Mouse (Mus musculus): ENCODE results near the gene 4930568D16Rik.

4930568D16Rik gene

DNA sequence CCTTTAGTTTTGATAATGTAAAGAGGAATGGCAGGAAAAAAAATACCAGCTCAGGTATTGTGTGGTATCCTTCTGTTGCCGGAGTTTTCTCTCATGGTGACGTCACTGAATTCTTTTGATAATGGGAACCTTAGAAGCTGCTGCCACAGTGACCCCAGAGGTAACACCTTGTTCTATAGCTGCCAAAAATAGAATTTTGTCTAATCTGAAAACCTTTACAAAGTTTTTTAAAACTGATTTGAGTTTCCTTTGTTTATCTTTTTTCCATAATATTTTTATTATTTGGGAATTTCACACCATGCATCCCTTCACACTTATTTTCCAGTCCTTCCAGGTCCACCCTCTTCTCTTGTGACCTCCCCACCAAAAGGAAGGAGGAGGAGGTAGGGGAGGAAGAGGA, at the start of gene 4930568D16Rik:
TSS of gene 4930568D16Rik (minus strand) at position 101 of the 400 bp plus-strand sequence.
- in situ Hi-C loops (cut with MboI, MseI): no loop called here

GRCm38 (mm10) chr2:35417231-35417630, 49.7 kb upstream of the 4930568D16Rik start:
- in situ Hi-C loops (cut with MboI, MseI): no loop called here

DNA sequence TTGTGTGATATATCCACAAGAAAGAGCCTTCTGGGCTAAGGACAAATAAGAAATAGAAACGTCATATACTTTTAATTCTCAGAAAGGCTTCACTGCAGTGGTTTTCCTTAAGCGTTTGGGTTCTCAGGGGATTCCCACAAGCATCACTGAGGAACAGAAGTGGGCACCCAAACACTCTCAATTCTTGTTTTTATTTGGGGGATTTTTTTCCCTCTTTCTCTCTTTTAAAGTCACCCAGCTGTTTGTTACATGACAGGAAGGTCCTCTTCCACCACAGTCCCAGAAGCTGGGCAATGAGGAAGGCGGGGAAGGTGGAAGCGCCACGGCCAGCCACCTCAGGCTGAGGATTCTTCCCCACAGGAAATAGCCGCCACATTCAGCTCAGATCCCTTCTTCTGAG, 48.9 kb upstream of the 4930568D16Rik start:
- in situ Hi-C loops (cut with MboI, MseI): no loop called here

DNA sequence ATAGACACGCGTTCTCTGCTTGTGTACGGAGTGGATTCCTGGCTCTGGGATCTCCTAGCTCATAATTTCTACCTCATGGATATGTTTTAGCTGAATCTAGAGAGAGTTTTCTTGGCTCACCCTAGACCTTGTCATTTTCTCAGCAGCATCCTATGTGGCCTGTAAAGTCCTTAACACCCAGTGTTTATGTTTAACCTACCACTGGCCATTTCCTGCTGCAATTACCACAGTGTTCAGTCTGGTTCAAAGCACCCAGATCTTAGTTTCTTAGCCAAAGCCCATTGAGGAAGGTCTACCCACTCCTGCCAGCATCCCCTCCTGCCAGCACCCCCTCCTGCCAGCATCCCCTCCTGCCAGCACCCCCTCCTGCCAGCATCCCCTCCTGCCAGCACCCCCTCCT, 45.3 kb upstream of the 4930568D16Rik start:
- in situ Hi-C loops (cut with MboI, MseI): loop anchor here (5.0 kb wide), 1 partner anchor 39 kb away; no protein-coding TSS in a partner anchor

- in situ Hi-C loops (cut with MboI, MseI): loop anchor here (5.0 kb wide), 1 partner anchor 40 kb away; no protein-coding TSS in a partner anchor
Observed at GRCm38 (mm10) chr2:35412246-35412645, 44.7 kb upstream of the 4930568D16Rik start.

GRCm38 (mm10) chr2:35411640-35412190, 44.2 kb upstream of the 4930568D16Rik start:
- in situ Hi-C loops (cut with MboI, MseI): loop anchor here (5.0 kb wide), 1 partner anchor 41 kb away; no protein-coding TSS in a partner anchor

DNA sequence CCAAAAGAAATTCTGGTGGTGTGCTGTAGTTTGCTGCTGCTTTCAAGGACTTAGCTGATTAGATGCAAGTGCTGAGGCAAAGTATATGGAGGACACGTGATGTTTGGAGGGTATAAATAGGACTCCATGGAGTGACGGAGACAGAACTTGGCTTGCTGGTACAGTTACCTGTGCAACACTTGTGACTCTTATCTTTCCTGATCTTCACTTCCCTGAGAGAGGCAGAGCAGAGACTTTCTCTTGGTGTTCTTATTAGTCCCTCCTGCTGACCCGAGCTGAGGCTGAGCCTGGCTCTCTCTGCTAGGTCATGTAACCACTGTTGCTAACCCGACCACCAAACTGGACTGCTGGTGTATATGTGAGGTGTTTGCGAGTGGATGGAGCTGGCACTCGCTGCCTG, 41.9 kb upstream of the 4930568D16Rik start:
- in situ Hi-C loops (cut with MboI, MseI): no loop called here

GRCm38 (mm10) chr2:35408409-35409110, 41.0 kb upstream of the 4930568D16Rik start:
- in situ Hi-C loops (cut with MboI, MseI): no loop called here

DNA sequence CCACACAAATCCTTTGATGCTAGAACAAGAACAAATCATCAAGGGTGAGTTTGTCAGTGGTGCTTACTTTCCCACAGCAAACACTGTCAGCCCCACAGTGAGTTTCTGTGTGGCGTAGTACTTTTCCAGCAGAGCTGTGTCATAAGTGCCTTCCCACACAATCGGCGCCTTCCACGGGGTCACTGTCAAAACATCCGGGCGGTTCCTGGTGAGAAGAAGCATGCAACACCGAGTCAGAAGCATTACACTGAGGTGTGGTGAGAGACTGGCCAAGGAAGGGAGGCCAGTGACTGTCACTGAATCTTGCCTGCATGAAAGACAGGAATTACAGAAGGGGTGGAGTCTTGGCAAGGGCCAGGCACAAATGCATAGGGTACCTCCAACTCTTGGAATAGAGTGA, 40.3 kb upstream of the 4930568D16Rik start:
- in situ Hi-C loops (cut with MboI, MseI): no loop called here

GRCm38 (mm10) chr2:35407266-35407665, 39.7 kb upstream of the 4930568D16Rik start:
- in situ Hi-C loops (cut with MboI, MseI): no loop called here

DNA sequence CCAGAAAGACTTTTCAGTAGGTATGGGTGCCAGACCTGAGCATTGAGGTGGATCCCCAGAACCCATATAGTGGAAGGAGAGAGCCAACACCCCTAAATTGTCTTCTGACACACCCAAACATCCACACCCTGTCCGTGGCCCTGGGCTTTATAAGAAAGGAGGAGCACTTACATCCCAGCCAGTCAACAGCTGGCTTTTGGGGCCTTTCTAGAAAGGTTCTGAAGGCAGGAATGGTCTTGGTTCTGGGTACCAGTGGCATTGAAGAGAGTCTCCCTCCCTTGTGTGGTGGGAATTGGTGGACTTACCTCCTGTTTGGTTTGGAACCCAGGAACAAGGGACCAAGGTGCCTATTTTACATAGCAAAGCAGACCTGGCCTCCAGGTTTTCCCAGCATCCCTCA, 39.1 kb upstream of the 4930568D16Rik start:
- in situ Hi-C loops (cut with MboI, MseI): no loop called here

- in situ Hi-C loops (cut with MboI, MseI): no loop called here
Observed at GRCm38 (mm10) chr2:35402391-35402790, 34.9 kb upstream of the 4930568D16Rik start.

GRCm38 (mm10) chr2:35400739-35401138, 33.2 kb upstream of the 4930568D16Rik start:
- in situ Hi-C loops (cut with MboI, MseI): no loop called here

DNA sequence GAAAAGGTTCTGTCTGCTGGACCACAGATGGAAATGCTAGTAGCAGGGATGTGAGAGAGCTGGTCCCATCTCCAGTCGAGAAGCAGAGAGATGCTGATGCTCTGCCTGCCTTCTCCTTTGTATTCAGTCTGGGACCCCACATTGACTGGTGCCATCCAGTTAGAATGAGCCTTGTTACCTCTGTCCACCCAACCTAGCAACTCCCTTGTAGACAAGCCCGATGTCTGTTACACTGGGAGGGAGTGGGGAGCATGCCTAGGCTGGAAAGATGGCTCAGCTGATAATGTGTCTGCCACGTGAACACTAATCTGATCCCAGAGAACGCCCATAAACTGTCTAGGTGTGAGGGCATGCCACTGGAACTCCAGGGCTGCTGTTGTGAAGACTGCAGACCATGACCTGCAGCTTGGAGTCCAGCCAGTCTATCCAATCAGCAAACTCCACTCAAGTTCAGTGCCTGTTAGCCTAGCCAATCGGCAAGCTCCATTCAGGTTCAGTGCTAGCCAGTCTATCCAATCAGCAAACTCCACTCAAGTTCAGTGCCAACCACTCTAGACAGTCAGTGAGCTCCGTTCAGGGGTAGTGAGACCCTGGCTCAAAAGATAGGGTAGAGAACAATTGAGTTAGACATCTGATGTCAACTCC, 30.8 kb upstream of the 4930568D16Rik start:
- in situ Hi-C loops (cut with MboI, MseI): no loop called here

DNA sequence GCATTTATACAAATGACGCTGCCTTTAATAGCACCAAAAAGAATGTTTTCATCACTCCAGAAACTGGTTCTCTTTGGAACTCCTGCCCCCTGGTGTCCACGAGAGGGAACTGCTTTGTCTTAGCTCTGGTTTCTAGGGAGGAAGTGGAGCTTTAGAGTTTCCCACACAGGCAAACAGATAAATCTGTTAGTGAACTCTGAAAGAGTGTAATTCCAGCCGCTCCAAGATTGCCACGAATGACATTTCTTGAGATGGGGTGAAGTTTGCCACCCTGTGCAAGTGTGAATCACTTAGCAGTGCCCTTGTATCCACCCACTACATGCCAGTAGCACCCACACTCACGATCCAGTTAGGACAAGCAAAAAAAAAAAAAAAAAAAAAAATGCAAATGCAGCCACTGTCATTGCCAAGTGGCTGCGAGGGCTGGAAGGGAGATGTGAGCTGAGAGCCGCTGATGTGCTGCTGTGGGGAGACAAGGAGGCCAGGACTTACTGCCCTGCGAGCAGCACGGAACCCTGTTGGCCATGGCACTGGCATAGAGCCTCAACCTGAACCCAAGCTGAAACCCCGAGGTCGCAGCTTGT, 30.2 kb upstream of the 4930568D16Rik start:
- in situ Hi-C loops (cut with MboI, MseI): no loop called here

- in situ Hi-C loops (cut with MboI, MseI): no loop called here
Observed at GRCm38 (mm10) chr2:35397096-35397495, 29.6 kb upstream of the 4930568D16Rik start, which contains the start of gene 4930402F06Rik. TSS of gene 4930402F06Rik (minus strand) at chr2:35397175.

GRCm38 (mm10) chr2:35385441-35385871, 17.9 kb upstream of the 4930568D16Rik start:
- in situ Hi-C loops (cut with MboI, MseI): no loop called here

DNA sequence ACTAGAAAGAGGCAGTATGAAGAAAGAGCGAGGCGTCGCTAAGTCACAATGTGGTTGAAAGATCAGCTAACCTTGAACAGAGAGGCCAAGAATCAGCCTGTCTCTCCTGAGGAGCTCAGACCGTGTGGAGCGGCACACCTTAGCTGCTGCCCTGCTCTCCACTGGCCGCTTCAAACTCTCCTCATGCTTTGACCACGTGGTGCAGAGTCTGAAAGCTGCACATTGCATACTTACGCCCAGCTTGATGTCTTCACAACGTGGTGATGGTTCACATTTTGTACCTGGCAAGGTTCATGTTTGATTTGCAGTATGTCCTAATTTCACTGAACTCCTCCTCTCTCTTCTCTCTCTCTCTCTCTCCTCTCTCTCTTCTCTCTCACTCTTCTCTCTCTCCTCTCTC, 11.8 kb upstream of the 4930568D16Rik start:
- in situ Hi-C loops (cut with MboI, MseI): no loop called here

- in situ Hi-C loops (cut with MboI, MseI): no loop called here
Observed at GRCm38 (mm10) chr2:35377600-35377999, 10.1 kb upstream of the 4930568D16Rik start.

GRCm38 (mm10) chr2:35373003-35373402, 5.5 kb upstream of the 4930568D16Rik start:
- in situ Hi-C loops (cut with MboI, MseI): loop anchor here (5.0 kb wide), 1 partner anchor 81 kb away; no protein-coding TSS in a partner anchor

DNA sequence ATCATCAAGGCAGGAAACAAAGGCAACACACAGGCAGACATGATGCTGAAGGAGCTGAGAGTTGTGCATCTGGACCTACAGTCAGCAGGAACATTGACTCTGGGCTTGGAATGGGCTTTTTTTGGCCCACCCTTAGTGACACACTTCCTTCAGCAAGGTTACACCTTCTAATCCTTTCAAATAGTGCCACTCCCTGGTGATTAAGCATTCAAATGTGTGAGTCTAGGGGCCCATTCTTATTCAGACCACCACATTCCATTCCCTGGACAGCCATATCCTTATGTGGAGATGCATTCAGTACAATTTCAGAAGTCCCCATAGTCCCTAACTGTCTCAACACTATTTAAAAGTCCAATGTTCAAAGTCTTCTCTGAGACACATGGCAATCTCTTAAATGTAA, 3.2 kb upstream of the 4930568D16Rik start:
- in situ Hi-C loops (cut with MboI, MseI): loop anchor here (5.0 kb wide), 1 partner anchor 78 kb away; no protein-coding TSS in a partner anchor

GRCm38 (mm10) chr2:35349184-35349583, 18.3 kb downstream of the 4930568D16Rik start:
- in situ Hi-C loops (cut with MboI, MseI): no loop called here
